Mouse (Mus musculus): Measurements from ENCODE around the gene Olfr734.

- TF ChIP-seq CTCF (IDR thresholded peaks at IDR 0.05) (no peak), EP300 (IDR thresholded peaks at IDR 0.05) (no peak)
Observed at GRCm38 (mm10) chr14:50363561-50363960, 37.0 kb upstream of the Olfr734 start.
